Mouse (Mus musculus) adipocyte (in vitro differentiated cells): ENCODE measurements around the gene Plekha5.
A peak's percentile ranks its signal among the peaks of the same experiment; 100 is the strongest.
"Not testable (repeated sequence)": the region's sequence is repeated elsewhere in the genome, so short reads cannot be mapped to it uniquely, and the experiment has no call there.

Source experiments
- DNase-seq: peaks from one replicate; pipeline ENCODE4 v3.0.0-alpha.2; 2016; ENCODE audit warnings: low spot score

Gene Plekha5

GRCm38 (mm10) chr6:140528414-140528813, 104.6 kb downstream of the Plekha5 start:
- DNase-seq: no peak

- DNase-seq: not testable (repeated sequence)
Measured at GRCm38 (mm10) chr6:140532858-140533257, 109.0 kb downstream of the Plekha5 start.

GRCm38 (mm10) chr6:140533606-140534005, 109.8 kb downstream of the Plekha5 start:
- no peak for DNase-seq

- DNase-seq: no peak
Measured at GRCm38 (mm10) chr6:140535504-140535903, 111.7 kb downstream of the Plekha5 start.

- no peak for DNase-seq
Measured at GRCm38 (mm10) chr6:140541919-140542318, 118.1 kb downstream of the Plekha5 start.

- DNase-seq: no peak
Measured at GRCm38 (mm10) chr6:140543005-140543794, 119.3 kb downstream of the Plekha5 start.

GRCm38 (mm10) chr6:140546095-140546494, 122.2 kb downstream of the Plekha5 start:
- no peak for DNase-seq

- DNase-seq: peak; percentile 11
Measured at GRCm38 (mm10) chr6:140546648-140547201, 122.9 kb downstream of the Plekha5 start.

- DNase-seq: no peak
Measured at GRCm38 (mm10) chr6:140547203-140547944, 123.5 kb downstream of the Plekha5 start.

- peak; percentile 83 for DNase-seq
Measured at GRCm38 (mm10) chr6:140548082-140548769, 124.4 kb downstream of the Plekha5 start.

GRCm38 (mm10) chr6:140550741-140551140, 126.9 kb downstream of the Plekha5 start:
- no peak for DNase-seq

- DNase-seq: peak; percentile 79
Measured at GRCm38 (mm10) chr6:140554261-140554660, 130.4 kb downstream of the Plekha5 start.

- DNase-seq: no peak
Measured at GRCm38 (mm10) chr6:140559411-140559810, 135.6 kb downstream of the Plekha5 start.

- DNase-seq: peak; percentile 50
Measured at GRCm38 (mm10) chr6:140561151-140561916, 137.5 kb downstream of the Plekha5 start.

- DNase-seq: peak; percentile 22
Measured at GRCm38 (mm10) chr6:140561917-140562590, 138.2 kb downstream of the Plekha5 start.

- DNase-seq: no peak
Measured at GRCm38 (mm10) chr6:140567199-140567598, 143.3 kb downstream of the Plekha5 start.

- no peak for DNase-seq
Measured at GRCm38 (mm10) chr6:140567897-140568296, 144.0 kb downstream of the Plekha5 start.

- no peak for DNase-seq
Measured at GRCm38 (mm10) chr6:140570152-140570551, 146.3 kb downstream of the Plekha5 start.

- no peak for DNase-seq
Measured at GRCm38 (mm10) chr6:140574943-140575342, 151.1 kb downstream of the Plekha5 start.

GRCm38 (mm10) chr6:140576133-140576532, 152.3 kb downstream of the Plekha5 start:
- no peak for DNase-seq
